Mouse (Mus musculus) kidney, adult 11 months (tissue): ENCODE results near the gene Agtpbp1.
"Not testable (repeated sequence)": the region's sequence is repeated elsewhere in the genome, so short reads cannot be mapped to it uniquely, and the experiment has no call there.

Source experiments
- DNase-seq: peaks from one replicate; pipeline ENCODE4 v3.0.0; 2022

Agtpbp1 gene

DNA sequence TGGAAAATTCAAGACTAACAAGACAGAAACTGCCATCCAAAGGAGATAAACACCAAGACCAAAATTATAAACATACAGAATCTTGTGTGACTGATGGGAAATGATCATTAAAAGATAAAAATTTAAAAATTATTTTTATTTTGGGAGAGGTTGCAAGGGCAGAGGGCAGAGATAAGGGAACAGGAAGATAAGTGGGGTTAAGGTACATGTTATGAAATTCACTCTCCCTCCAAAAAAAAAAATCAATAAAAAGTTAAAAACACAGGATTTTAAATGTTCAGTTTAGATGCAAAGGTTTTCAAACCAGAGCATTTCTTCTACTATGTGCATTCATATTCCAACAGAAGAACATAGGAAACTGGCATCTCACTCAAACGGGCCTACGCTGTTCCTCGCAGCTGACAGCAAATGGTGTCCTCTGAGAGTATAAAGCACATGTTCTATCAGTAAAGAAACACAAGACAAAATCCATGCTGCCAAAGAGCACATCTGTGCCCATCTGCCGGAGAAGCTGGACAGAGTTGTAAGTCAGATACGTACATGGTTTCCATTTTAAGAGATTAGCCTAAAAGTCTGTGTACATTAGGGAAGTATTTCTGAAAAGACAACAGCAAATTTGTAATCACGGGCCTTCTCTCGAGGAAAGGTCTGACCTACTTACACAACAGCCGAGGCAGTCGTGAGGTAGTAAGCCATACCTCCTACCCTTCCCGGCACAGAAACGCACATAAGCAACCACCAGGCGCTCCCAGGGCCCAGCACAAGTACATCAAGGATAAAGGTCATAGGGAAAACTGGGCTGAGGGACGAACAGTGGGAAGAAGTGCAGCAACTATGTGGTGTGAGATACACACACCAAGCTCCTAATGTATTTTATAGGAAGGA lies 104.2 kb downstream of the Agtpbp1 start:
- DNase-seq: no peak

DNA sequence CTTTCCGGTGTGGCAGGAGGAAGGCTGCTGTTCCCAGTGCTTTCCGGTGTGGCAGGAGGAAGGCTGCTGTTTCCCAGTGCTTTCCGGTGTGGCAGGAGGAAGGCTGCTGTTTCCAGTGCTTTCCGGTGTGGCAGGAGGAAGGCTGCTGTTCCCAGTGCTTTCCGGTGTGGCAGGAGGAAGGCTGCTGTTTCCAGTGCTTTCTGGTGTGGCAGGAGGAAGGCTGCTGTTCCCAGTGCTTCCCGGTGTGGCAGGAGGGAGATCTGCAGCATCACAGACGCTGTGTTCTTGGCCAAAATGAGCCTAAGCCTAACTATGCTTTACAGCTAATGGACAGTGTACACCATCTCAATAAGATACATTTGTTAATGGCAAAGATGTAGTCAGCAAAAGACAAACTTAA lies 107.1 kb downstream of the Agtpbp1 start:
- not testable (repeated sequence) for DNase-seq

DNA sequence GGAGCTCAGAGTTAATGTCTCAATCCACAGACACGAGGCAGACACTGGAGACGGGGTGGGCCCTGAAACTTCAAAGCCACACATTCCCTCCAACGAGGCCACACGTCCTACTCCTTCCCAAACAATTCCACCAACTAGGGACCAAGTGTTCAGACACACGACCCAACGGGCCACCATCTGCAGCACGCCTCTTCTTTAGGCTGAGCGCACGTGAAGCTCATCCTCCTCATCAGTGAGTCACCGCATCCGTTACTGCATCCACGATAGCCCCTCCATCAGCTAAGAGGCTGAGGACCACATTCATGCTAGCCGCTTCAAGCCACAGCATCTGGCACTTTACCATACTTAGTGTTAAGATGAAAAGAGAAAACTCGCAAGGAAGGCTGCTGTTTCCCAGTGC lies 107.6 kb downstream of the Agtpbp1 start:
- no peak for DNase-seq

DNA sequence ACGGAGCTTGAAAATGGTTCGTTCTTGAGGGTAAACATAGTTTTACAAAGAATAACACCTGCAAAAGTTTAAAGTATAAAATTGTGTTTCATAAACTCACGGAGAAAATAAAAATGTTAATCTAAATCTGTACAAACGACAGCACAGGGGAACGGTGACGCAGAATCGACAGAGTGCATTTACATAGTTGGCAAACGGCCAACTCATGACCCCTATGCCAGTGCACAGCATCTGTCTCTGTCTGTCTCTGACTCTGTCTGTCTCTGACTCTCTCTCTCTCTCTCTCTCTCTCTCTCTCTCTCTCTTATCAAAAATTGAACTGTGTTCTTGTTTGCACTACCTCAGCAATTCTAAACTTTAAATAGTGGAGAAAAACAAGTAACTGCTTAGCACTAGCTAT lies 110.1 kb downstream of the Agtpbp1 start:
- DNase-seq: no peak

DNA sequence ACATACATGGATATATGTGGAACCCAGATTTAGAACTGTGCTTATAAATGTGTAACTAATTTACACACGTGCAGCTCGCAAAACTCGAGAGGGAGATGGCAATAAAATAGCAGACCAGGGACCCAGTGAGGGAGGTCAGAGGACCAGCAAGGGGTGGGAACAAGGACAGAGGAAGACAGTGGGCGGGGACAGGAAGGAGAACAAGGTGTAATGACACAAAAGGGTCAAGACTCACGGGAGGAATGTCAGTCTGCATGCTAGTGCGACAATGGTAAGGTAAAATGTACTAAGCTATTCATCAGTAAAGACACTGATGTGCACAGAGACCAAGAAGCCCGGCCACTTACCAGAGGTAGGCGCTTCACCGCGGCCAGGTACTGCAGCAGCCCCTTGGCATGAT lies 111.7 kb downstream of the Agtpbp1 start:
- DNase-seq: no peak

DNA sequence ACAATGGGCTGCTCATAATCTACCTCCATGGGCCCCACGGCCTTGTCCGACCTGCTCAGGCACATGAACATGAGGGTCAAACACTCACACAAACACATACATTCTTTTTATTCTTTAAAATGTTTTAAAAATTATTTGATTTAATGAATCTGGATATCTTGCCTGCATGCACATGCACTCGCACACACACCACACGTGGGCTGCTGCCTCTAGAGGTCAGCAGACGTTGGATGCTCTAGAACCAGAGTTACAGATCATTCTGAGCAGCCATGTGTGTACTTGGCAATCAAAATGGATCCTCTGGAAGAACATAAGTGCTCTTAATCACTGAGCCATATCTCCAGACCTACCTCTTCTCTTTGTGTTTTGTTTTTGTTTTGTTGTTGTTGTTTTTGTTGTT lies 112.8 kb downstream of the Agtpbp1 start:
- DNase-seq: no peak

DNA sequence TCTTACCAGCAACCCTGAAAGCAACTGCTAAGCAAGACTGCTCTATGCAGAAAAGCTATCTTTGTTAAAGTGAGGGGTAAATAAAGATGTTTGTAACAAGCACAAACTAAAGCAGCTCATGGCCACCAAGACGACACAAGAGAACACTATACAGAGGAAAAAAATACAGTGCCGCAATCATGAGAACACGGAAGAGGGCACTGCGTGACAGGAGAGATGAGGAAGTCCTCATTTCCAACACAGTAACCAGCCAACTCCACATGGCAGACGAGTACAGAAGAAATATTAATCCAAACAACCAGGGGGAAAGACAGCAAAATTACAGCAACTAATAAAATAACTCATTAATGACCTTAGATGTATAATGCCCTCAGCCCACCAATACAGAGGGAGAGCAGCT lies 115.3 kb downstream of the Agtpbp1 start:
- DNase-seq: no peak

DNA sequence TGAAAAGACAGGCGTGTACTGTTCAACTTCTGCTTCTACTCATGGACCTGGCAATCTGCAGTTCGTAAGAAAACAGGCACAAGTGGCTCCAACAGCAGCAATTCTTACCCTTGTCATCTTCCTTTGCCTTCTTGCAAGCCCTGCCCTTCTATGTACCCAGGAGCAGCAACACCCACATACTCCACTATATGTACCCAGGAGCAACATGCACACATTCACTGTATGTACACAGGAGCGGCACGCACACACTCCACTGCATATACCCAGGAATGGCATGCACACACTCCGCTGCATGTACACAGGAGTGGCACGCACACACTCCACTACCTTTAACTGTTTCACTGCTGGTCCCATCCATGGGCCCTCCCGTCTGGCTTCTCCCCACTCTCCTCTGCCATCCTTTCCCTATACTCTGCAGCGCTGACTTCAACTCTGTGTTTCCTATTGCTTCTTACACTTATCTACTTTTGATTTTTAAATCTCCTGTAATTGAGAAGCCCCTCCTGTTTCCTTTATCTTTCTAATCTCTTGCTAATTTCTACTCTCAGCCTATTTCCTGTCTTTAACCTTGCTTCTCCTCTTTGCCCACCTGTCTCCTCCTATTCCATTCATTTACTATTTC lies 116.7 kb downstream of the Agtpbp1 start:
- DNase-seq: no peak

DNA sequence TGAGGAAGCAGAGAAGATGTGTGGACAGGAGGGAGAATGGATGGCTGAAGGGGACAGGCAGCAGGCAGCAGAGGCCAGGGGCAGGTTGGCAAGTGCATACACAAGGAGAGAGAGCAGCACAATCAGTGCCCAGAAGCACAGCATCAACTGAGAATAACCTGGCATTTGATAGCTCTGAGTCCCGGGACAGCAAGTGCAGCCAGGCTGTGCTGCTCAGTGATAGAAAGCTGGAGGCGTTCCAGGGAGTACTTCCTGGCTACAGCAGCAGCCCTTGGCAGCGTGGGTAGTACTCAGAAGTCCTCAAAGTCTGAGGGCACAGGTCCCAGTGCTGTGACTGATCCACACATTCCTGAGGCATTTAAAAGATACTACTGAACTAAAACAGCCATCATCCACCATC lies 117.4 kb downstream of the Agtpbp1 start:
- peak; percentile 32 for DNase-seq

DNA sequence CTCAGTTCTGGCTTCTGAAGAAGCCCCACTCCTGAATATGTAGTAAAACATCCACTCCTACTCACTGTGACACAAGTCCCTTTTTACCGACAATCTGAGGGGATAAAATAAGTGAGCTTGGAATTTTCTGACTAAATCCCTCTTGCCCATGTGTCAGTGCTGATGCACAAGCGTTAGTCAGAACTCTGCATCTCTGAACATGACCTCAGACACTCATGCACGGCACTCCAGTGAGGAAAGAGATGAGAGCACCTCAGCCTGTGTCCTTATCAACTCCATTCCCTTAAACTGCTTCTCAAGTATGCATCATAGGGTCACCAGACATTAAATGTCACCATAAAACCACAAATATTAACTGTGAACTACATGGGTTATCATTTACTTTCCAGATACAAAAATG lies 124.1 kb downstream of the Agtpbp1 start:
- no peak for DNase-seq

DNA sequence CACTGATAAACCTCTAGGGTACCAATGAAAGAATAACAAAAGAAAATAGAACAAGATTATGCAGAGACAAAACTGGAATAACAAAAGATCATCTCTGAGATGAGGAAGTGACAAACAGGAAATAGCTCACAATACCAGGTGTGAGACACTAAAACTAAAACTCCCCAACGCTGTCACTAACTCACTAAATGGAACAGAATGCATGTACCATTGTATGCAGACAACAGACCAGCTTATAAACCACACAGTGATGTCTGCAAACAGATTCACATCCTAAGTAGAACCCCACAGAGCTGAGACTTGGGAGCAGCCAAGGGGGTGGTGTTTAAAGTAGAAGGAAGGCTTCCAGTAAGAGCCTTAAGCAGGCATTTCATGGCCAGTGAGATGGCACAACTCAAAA lies 128.8 kb downstream of the Agtpbp1 start:
- DNase-seq: no peak

DNA sequence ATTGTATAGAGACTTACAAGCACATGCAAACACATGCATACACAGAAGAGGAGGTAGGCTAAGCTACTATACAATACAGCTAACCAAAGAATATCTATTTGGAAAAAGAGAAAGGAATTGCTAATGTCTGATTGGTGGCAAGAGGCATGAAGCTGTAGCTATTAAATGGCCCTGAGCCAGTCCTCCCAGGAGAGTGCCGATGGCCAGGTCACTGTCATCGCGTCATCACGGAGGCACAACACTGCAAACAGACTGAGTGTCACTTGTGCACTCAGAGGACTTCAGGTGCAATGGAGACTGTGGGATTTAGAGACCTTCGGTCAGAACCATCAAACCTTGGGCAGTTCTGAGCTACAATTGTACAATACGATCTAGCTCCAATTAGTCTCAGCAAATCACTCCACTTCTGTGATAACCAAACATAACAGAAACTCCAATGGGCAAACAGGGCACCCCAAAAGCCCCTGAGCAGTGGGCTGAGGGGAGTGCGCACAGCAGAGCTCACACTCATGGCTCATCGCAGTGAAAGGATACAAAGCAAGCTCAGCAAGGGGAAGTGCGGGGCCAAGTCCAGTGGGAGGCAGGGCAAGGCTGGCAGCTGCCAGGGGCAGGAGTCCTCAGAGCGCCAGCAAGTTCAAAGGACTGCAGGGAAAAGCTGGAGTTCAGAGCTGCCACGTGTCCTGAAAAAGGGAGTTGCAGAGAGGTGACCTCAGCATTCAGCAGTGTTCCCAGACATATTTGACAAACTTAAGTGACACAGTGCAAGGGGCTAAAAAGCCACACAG lies 130.8 kb downstream of the Agtpbp1 start:
- peak; percentile 86 for DNase-seq

DNA sequence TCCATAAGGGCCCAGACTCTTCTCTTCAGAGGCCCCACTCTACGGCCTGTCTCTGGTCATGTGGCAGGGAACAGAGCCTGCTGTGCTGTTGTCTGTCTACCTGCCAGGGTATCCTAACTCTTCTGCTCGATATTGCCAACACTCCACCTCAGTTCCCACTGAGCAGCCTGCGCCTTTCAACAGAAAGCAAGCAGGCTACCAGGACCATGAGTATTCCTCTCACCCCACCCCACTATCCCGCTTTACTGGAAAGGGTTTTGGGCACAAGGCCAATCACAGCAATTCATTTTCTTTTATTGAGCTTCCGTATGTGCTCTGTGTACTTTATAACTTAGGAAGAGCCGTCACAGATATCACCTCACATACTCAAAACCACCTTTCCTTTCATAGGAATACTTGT lies 131.4 kb downstream of the Agtpbp1 start:
- no peak for DNase-seq

DNA sequence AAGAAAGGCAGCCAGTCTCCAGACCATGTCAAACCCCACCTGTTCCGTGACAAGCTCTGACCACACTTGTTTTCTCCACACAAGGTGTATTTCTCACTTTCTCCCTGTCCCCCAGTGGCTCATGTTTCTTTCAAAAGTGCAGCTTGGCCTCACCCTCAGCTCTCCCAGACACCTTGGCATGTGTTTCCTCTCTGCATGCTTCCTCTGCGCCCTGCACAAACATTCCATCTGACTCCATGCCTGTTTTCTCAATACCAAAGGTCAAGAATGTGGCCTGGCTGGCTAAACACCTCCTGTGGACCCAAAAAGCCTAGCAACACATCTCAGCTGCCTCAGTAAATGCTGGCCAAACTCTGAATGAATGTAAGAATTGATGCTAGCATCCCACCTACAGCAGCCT lies 132.0 kb downstream of the Agtpbp1 start:
- peak; percentile 81 for DNase-seq

DNA sequence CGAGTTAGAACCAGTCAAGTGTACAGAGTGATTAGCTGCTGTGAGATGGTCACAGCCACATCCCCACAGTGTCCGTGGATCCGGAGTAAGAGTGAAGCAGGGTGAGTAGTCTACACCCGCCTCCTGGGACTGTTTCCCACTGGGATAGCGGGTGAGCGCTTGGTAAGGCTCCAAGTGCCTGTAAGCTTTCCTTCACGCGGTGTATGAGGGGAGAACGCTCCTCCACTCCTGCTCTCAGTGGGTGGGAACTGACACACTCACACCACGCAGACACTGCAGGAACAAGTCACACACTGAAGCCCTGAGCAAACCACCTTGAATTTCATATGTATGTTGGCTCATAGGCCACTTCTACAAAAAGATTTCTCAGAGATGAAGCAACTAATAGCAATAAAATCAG lies 134.2 kb downstream of the Agtpbp1 start:
- DNase-seq: no peak

DNA sequence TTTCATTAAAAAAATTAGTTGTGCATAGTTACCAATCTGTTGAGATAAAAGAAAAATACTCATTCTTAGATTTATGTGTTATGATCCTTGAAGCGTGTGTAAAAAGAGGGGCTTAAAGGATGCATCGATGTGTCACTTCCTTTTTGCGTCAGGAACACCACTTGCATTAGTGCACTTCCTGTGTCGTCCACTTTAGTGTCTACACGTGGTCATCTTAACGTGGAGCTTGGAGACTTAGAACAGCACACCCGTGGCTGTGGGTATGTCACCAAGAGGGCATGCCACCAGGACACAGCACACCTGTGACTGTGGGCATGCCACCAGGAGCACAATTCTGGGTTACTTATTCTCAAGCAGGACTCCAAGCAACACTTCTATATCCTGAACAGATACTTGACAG lies 137.9 kb downstream of the Agtpbp1 start:
- DNase-seq: no peak

DNA sequence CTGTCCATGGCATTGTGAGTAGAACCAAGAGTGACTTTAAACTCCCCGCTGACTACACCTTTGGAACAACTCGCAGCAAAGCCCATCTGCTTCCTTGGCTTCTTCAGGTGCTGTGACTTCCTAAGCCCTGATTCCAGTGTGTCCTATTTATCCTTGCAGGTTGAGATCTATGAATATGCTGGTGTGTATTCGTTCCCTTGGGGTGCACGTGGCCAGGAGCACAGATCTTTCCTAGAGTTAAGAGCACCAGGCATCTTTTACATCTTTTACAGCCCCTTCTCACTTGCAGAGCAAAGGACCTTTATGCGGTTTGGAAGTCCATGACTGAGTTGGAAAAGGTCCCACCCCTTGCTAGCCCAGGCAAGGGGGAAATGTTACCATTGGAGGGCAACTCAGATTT lies 139.8 kb downstream of the Agtpbp1 start:
- no peak for DNase-seq

DNA sequence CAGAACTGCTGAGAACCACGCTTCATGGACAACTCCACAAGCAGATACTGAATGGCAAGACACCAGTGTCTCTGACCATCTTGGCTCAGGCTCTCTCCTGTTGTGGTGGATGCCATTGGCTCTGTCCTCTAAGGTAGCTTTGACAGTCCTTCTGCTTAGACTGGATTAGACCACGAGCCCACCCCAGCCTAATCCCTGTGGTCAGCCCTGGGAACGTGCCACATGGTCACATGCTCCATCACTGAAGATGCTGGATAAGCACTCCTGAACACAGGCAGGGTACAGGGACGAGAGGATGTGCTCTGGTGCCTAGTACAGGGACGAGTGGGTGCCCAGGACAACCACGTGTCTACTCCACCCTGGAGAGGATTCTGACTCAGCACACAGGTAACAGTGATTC lies 140.7 kb downstream of the Agtpbp1 start:
- peak; percentile 12 for DNase-seq

DNA sequence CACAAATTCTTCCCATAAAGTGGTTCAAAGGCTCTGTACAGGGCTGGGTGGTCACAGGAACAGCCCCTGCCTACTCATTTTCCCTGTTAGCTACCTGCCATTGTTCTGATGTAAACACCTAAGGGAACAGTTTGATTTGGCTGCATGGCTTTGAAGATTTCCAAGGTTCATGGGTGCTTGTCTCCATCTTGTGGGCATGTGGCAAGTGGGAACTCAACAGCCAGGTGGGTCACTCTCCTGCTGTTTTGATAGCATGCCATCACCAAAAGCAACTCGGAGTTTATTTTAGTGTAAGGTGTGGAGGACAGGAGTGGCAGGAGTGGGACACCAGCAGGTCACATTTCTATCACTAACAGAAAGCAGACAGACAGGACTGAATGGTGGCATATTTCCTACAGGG lies 145.3 kb downstream of the Agtpbp1 start:
- DNase-seq: no peak

DNA sequence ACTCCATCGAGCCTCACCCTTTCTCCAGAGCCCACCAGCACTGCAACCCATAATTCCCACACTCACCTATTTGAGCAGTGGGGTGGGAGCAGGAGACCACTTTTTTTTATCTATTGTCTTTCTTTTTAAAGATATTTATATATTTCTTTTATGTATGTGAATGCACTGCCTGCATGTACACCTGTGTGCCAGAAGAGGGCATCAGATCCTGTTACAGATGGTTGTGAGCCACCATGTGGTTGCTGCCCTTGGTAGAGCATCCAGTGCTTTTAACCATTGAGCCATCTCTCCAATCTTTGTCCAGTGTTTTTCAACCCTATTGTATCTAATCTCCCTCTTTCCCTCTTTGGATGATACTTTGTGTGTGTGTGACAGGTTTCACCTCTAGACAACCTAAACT lies 150.5 kb downstream of the Agtpbp1 start:
- DNase-seq: no peak

DNA sequence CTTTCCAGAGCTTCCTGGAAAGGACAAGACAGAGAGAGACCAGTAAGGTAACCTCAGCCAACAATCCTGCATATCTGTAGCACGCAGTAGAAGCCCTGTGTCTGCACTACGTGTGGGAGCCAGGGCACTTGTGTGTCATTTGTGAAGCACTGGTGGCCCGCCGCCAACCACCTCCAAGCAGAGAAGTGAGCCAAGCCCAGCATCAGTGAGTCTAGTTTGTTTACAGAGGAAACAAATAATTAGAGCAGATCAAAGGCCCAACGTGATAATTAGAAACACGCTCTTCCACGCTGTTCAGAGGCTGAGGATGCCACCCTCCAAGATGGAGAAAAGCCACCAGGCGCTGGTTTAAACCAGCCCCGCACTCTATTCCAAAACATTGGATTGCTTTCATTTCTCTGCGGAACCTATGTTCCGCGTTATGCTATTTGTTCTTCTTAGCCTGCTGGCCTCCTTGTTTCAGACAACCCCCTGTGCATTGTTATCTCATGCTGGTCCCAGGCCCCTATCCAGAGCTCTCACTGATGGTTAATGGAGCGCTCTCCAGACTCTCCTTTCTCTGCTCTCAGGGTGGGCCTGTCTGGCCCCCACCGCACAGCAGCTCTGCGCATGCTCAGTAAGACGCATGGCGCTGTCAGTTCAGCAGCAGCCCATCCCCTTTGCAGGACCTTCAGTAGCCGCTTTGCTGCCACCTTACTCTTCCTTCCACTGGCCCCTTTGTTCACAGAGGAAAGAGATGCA lies 153.7 kb downstream of the Agtpbp1 start:
- no peak for DNase-seq

DNA sequence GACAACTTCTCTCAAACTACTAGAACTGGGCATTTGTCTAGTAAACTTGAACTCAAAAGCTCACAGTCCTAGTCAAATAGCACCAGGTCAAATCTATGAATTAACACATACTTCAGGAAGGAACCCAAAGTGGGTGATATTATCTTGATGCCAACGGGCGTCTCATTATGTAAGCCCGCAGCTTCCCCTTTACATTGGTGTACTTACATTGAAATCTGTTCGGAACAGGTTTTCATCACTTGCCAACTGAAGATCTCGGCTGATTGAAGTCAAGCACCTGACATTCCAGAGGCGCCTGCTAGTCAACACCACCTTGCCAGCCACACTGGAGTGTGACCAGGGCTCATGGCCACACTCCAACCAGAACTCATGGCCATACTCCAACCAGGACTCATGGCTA lies 155.7 kb downstream of the Agtpbp1 start:
- no peak for DNase-seq

DNA sequence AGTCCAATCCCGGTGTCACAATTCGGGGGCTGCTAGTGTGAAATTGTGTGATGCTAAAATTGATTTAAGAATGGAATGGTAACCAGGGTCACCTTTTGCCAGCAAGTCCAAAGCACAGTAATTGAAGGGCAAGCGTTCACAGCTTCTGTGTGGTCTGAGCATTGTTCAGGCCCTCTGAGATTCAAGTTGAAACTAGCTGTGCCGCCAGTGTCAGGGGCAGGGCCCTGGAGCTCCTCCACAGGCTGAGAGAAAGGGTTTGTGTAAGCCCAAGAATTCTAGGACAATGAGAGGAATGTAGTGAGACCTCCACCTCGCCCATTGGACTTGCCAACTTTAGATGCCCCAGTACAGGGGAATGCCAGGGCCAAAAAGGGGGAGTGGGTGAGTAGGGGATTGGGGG lies 161.2 kb downstream of the Agtpbp1 start:
- no peak for DNase-seq
